Mouse (Mus musculus): Measurements from ENCODE around the gene Tent5c. TPM values are rescaled to one million over a fixed set of nuclear protein-coding genes. Genes with fewer than 3 reads are reported as not detected.

The Tent5c gene
- polyA plus RNA-seq (2017; shearing (Covaris generic)) = 10 to 100 TPM; 17.9 to 43.9 (median 38.3) TPM

- ATAC-seq = peak; percentile 81
Measured at GRCm38 (mm10) chr3:100489133-100490009, at the start of gene Tent5c. TSS of gene Tent5c (minus strand) at chr3:100489324.

- ATAC-seq = no peak
Measured at GRCm38 (mm10) chr3:100536686-100537085, 47.6 kb upstream of the Tent5c start.

GRCm38 (mm10) chr3:100535902-100536301 lies 46.8 kb upstream of the Tent5c start:
- no peak for ATAC-seq

- ATAC-seq = no peak
Measured at GRCm38 (mm10) chr3:100535298-100535697, 46.2 kb upstream of the Tent5c start.

- ATAC-seq = no peak
Measured at GRCm38 (mm10) chr3:100534394-100534793, 45.3 kb upstream of the Tent5c start.

- peak; percentile 61 for ATAC-seq
Measured at GRCm38 (mm10) chr3:100533429-100533828, 44.3 kb upstream of the Tent5c start.

- no peak for ATAC-seq
Measured at GRCm38 (mm10) chr3:100530919-100531318, 41.8 kb upstream of the Tent5c start.

GRCm38 (mm10) chr3:100530244-100530788 lies 41.2 kb upstream of the Tent5c start:
- no peak for ATAC-seq

- ATAC-seq = no peak
Measured at GRCm38 (mm10) chr3:100522671-100523070, 33.5 kb upstream of the Tent5c start.

GRCm38 (mm10) chr3:100521626-100522025 lies 32.5 kb upstream of the Tent5c start:
- no peak for ATAC-seq

GRCm38 (mm10) chr3:100515754-100516141 lies 26.6 kb upstream of the Tent5c start:
- ATAC-seq = no peak

- no peak for ATAC-seq
Measured at GRCm38 (mm10) chr3:100515093-100515753, 26.1 kb upstream of the Tent5c start.

GRCm38 (mm10) chr3:100507174-100507573 lies 18.1 kb upstream of the Tent5c start:
- no peak for ATAC-seq

- ATAC-seq = no peak
Measured at GRCm38 (mm10) chr3:100506715-100507114, 17.6 kb upstream of the Tent5c start.

- no peak for ATAC-seq
Measured at GRCm38 (mm10) chr3:100503882-100504281, 14.8 kb upstream of the Tent5c start.

- peak; percentile 94 for ATAC-seq
Measured at GRCm38 (mm10) chr3:100502516-100502915, 13.4 kb upstream of the Tent5c start.

- peak; percentile 5 for ATAC-seq
Measured at GRCm38 (mm10) chr3:100501899-100502298, 12.8 kb upstream of the Tent5c start.

- ATAC-seq = no peak
Measured at GRCm38 (mm10) chr3:100496081-100496480, 7.0 kb upstream of the Tent5c start.

- peak; percentile 46 for ATAC-seq
Measured at GRCm38 (mm10) chr3:100495456-100495855, 6.3 kb upstream of the Tent5c start.

GRCm38 (mm10) chr3:100494912-100495311 lies 5.8 kb upstream of the Tent5c start:
- no peak for ATAC-seq

GRCm38 (mm10) chr3:100490010-100490300 lies 831 bp upstream of the Tent5c start:
- peak; percentile 7 for ATAC-seq

GRCm38 (mm10) chr3:100488251-100489132 lies 632 bp downstream of the Tent5c start:
- peak; percentile 60 for ATAC-seq

- no peak for ATAC-seq
Measured at GRCm38 (mm10) chr3:100487046-100487445, 2.1 kb downstream of the Tent5c start.
